Mouse (Mus musculus) embryonic fibroblast, embryonic 13.5 days (primary cell): ENCODE measurements around the gene Plk5. TPM values are rescaled to one million over a fixed set of nuclear protein-coding genes. Genes with fewer than 3 reads are reported as not detected.

Experiments
- H3K27ac ChIP-seq: 2 replicates; pipeline ENCODE4 v1.5.1; 2012; ENCODE audit warnings: low read length, control low read depth, inconsistent platforms; ENCODE audit not compliant: insufficient read depth
- H3K4me1 ChIP-seq: 2 replicates; pipeline ENCODE4 v1.6.1; 2011; ENCODE audit warnings: low read length; ENCODE audit not compliant: control insufficient read depth, insufficient read depth
- H3K4me3 ChIP-seq: 2 replicates; pipeline ENCODE4 v1.5.1; 2011; ENCODE audit warnings: mild to moderate bottlenecking, control low read depth, low read length; ENCODE audit not compliant: insufficient read depth
- CTCF ChIP-seq: IDR thresholded peaks from 2 replicates; pipeline ENCODE4 v1.5.1; 2011; ENCODE audit warnings: mild to moderate bottlenecking, control low read depth, low read length, moderate library complexity, borderline replicate concordance; ENCODE audit not compliant: insufficient read depth
- POLR2A ChIP-seq: IDR thresholded peaks from 2 replicates; pipeline ENCODE4 v1.6.1; 2011; ENCODE audit warnings: low read depth, mild to moderate bottlenecking, control low read depth, low read length, moderate library complexity
- polyA plus RNA-seq: library from polyadenylated mRNA; stranded (reverse); fragments of >200 nt; gene quantifications from 2 replicates; pipeline ENCODE4 v1.2.4, GENCODE M21; 2011; ENCODE audit warnings: low read depth; ENCODE audit not compliant: missing spikeins, insufficient read length

Gene Plk5
- polyA plus RNA-seq, 1 experiment = not detected

DNA sequence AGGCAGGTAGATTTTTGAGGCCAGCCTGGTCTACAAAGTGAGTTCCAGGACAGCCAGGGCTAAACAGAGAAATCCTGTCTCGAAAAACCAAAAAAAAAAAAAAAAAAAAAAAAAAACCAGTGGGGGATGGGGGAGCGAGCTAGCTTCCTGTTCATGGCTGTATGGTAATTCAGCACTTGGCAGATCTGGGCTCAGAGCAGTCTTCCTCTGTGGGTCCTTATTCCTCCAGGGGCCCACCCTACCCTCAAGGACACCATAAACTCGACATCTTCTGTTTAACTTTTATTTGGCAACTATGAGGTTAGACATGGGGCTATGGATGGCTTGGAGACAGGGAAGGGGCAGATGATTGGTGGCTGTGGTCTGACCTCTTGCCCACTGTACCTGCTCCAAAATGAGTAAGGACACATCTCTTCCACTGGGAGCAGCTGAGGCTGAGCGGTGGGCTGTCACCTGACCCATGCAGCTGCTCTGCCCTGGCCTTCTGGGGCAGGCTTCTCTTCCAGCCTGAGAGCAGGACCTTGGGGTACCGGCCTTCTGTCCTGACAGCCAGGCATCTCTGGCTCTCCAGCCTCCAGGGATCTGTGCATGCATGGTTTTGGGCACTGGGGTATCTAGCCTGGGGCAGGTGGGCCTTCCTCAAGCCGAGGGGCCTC, 35.1 kb upstream of the Plk5 start:
- Histone ChIP-seq H3K4me1 (no peaks in the 10 kb centered on the region; the same call in 1 of the 2 replicates), H3K27ac (no peak overlapping the region), H3K4me3 (no peak overlapping the region)
- TF ChIP-seq POLR2A (no peak), CTCF (no peak)

DNA sequence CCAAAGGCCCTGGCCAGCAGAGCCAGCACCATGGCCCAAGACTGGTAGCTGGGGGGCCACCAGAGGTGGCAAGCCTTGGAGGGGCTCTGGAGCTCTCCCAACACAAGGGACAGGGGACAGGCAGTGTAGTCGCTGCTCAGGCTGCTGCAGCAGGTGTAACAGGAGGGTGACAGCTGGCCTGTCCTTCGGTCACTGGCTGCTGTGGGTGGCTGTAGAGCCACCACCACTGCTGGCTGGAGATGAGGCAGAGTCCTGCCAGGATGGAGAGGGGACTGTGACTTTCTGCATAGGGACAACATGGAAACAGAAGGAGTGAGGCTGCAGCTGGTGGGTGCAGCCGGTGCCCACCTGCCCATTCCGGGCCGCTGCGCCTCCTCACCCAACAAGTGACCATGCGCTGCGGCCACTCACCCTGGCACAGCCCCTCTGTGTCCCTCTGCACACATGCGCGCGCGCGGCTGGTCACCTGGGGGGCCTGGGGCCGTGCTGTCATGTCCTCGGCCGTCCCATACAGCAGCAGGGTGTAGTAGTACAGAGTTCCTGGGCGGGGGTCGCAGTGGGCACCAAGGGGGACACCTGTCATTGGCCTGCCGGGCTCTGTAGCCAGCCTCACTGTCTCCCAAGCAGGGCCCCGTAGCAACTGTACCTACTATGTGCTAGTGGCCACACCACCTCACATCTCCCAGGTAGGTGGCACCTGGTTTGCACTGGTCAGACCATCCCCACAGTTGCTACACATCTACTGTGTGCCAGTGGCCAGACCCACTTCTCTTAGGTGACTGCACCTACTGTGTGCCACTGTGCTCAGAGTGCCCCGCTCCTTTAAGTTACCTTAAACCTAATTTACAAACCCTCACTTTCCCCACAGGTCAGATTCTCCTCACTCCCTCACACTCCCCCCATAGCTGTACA, 34.3 kb upstream of the Plk5 start:
- TF ChIP-seq CTCF (no peak), POLR2A (no peak)
- H3K4me3 ChIP-seq = 0 out of 2 replicates have a peak overlapping the region, but pooled peaks have one; percentile 49
- no peak overlapping the region for H3K27ac ChIP-seq
- no peaks in the 10 kb centered on the region; the same call in 1 of the 2 replicates for H3K4me1 ChIP-seq

DNA sequence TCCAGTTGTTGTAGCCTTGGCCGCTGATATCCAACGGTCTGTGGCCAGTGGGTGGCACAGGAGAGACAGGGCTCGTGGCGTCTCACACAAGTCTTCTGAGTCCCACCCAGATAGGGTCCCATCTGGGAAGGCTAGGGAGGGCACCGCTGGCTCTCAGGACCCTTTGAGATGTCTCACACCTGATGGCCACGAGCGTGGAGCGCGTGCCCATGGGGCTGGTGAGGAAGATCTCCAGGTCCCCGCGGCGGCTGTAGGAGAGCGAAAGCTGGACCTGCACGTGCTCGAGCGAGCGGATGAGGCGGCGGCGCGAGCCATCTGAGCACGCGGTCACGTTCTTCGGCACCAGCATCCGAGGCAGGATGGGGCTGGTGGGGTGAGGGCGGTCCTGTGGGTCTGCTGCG, 33.4 kb upstream of the Plk5 start:
- Histone ChIP-seq H3K27ac (no peak overlapping the region), H3K4me1 (no peaks in the 10 kb centered on the region; the same call in 1 of the 2 replicates), H3K4me3 (peak overlapping the region; percentile 49)
- TF ChIP-seq POLR2A (no peak), CTCF (peak; percentile 35; the same call in 1 of the 2 replicates)

DNA sequence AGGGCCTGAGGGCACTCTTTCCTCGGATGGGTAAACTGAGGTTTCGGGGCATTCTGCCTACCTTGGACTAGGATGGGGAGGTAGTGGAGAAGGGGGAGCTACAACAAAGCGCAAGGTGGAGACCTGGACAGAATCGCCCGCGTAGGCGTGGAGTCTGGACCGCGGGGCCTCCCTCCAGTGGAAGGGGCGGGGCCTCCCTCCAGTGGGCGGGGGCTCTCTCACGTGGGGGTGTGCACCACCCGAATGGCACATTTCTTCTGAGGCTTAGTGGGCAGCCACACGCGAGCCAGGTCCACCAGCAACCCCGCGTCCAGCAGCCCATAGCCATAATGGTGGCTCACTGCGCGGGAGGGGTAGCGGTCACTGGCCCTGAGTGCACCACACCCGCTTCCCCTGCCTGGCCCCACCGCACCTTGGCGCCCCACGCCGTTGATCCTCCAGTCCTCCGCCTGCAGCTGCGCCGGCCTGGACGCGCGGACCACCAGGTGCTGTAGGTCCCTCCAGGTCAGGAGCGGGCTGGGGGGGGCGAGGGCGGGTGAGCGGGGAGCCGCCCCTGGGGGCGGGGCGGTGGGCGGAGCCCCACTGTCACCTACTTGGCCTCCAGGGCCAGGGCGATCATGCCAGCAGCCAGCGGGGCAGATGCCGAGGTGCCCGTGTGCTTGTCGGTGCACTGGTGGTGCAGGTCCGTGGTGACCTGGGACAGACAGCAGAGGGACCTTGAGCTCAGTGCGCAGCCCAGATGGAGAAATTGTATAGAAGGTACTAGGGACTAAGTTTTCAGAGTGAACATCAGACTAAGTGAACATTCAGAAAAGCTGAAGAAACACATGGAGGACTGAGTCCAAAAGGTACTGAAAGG, 32.8 kb upstream of the Plk5 start:
- H3K27ac ChIP-seq = no peak overlapping the region

DNA sequence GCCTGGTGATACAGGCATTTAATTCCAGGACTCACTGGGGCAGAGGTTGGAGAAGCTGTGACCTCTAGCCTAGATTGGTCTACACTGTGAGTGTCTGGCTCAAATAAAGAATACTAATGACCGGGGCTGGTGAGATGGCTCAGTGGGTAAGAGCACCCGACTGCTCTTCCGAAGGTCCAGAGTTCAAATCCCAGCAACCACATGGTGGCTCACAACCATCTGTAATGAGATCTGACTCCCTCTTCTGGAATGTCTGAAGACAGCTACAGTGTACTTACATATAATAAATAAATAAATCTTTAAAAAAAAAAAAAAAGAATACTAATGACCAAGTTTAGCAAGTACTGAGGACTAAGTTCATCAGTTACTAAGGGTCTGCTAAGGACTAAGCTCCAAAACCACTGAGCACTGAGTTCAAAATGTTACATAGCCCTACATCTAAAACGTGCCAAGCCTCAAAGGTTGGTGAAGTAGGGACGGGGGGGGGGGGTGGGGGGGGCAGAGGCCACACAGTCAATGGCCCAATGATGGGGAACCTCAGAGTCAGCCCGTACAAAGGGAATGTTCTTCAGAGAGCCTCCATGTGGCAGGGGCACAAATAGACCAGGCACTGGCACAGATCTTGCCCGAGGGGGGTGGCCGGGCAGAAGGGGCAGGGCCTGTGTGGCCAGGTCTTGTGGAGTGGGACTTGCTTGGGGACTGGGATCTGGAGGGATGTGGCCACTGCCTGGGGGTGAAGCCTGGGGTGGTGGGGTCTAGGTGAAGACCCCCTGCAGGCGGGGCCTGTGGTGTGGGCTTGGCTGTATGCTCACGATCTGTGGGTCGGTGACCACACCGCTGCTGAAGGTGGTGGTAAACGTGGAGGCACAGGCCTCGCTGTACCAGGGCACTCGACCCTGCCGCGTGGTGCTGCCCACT, 31.9 kb upstream of the Plk5 start:
- Histone ChIP-seq H3K4me1 (no peaks in the 10 kb centered on the region; the same call in 1 of the 2 replicates), H3K27ac (no peak overlapping the region), H3K4me3 (no peak overlapping the region; the same call in 1 of the 2 replicates)
- no peak for TF ChIP-seq POLR2A
- TF ChIP-seq CTCF = no peak

More for the DNA sequence above, 32.8 kb upstream of the Plk5 start:
- Histone ChIP-seq H3K4me3 (peak overlapping the region; percentile 49), H3K4me1 (no peaks in the 10 kb centered on the region; the same call in 1 of the 2 replicates)
- TF ChIP-seq CTCF (no peak), POLR2A (peak; percentile 55)

DNA sequence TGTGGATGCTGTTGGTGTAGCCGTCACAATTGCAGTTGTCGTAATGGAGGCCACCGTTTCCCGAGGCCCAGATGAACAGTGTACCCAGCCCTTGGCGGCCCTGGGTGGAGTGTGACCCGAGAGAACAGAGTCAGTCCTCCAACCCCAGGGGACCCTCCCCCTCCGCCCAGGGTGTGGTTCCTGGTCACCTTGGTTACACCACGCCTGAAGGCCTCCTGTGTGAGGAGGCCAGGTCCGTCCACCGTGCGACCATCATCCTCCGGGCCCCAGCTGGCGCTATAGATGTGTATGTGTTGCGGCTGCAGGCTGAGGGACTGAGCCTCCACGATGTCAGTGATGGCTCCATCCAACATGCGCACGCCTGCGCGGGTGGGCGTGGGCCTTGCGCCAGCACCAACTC, 31.2 kb upstream of the Plk5 start:
- Histone ChIP-seq H3K4me1 (no peaks in the 10 kb centered on the region), H3K4me3 (no peak overlapping the region), H3K27ac (no peak overlapping the region)
- TF ChIP-seq CTCF = no peak
- TF ChIP-seq POLR2A = no peak

DNA sequence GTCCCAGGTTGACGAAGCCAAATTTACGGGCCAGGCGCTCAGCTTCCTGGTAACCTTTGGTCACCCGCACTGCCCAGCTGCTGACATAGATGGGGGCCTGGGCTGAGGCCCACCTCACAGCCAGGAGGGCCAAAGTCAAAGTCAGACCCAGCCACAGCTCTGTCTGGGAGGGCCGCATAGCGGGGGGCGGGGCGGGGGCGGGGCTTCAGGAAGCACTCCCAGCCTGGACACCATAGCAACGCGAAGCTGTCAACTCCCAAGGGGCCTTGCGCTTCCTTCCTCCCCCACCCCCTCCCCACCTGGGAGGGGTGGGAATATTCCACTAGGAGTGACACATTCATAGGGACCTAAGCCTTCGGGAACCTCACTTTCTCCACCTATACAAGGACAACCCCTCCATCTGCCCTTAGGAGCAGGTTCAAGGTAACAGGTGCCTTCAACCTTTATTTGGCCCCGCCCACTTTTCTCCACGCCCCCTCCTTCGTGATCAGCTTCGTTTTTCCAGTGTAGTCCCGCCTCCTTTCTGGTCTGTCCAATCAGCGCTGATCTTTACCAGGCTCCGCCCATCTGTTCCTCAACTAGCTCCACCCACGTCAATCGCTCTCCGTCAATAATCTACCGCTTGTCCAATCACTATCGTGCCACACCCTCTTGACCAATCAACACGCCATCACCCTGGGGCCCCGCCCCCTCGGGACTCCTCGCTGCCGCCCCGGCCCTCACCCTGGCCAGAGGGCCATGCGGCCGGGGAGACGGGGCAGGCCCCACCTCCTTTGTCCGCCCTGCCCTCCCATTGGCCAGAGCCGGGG, 26.8 kb upstream of the Plk5 start, which contains the start of the genes Pcsk4 and Reep6:
Pcsk4 (minus strand) TSS at position 226 of the 809 bp plus-strand sequence.
Reep6 (plus strand) TSS at position 681 of the 809 bp plus-strand sequence.
- Histone ChIP-seq H3K27ac (no peak within 1 kb of the TSS), H3K4me3 (peak within 1 kb of the TSS; percentile 31), H3K4me1 (no peaks in the 10 kb centered on the region)
- no peak for TF ChIP-seq POLR2A
- TF ChIP-seq CTCF = no peak

DNA sequence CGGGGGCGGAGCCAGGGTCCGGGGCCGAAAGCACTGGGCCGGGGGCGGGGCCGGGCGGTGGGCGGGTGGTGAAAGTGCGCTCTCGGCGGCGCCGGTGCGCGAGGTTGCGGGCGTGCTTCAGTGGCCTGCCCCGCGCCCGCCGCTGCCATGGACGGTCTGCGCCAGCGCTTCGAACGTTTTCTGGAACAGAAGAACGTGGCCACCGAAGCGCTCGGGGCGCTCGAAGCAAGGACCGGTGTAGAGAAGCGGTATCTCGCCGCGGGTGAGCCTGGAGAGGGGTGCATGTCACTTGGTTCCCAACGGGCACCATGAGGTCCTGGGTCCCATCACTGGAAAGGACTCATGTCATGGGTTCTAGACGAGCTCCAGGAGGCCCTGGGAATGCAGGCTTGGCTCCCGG, 26.2 kb upstream of the Plk5 start:
- H3K4me3 ChIP-seq = peak overlapping the region; percentile 31

More for the DNA sequence above, 26.2 kb upstream of the Plk5 start:
- no peak for TF ChIP-seq CTCF
- TF ChIP-seq POLR2A = peak; percentile 36; the same call in 1 of the 2 replicates
- no peaks in the 10 kb centered on the region for H3K4me1 ChIP-seq
- no peak overlapping the region for H3K27ac ChIP-seq
